Mouse (Mus musculus): ENCODE results near the gene Ggt5. TPM values are rescaled to one million over a fixed set of nuclear protein-coding genes. Genes with fewer than 3 reads are reported as not detected.

Ggt5 gene
- total RNA-seq (2021), result 1 to 10 TPM; 5.4 to 9.0 TPM

- peak; percentile 63 to 75 for DNase-seq
- intact Hi-C loops (cut with DNase I), result loop anchor here (5.0 kb wide), 3 partner anchors 183 to 363 kb away; partner anchors contain the start of genes Ddt, Gm5134 and Gstt2
Measured at GRCm38 (mm10) chr10:75589129-75589528, at the start of gene Ggt5. Gene Ggt5 (plus strand): TSS chr10:75589340.

DNA sequence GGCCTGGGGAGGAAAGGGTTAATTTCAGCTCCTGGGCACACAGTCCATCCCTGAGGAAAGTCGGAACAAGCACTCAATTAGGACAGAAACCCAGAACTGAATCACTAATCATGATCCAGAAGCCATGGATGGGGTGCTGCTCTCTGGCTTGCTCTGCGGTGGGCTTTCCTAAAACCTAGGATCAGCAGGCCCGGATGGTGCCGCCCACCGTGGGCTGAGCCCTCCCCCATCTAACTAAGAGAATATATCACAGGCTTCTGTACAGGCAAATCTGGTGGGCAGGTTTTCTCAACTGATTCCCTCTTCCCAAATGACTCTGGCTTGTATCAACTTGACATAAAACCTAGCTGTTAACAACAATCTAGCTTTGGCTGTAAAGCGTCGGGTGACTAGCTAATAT, 41.2 kb upstream of the Ggt5 start:
- no peak for DNase-seq
- intact Hi-C loops (cut with DNase I), result no loop called here

GRCm38 (mm10) chr10:75548486-75548885, 40.7 kb upstream of the Ggt5 start:
- no peak for DNase-seq
- intact Hi-C loops (cut with DNase I), result no loop called here

GRCm38 (mm10) chr10:75549886-75550285, 39.3 kb upstream of the Ggt5 start:
- intact Hi-C loops (cut with DNase I), result no loop called here

DNA sequence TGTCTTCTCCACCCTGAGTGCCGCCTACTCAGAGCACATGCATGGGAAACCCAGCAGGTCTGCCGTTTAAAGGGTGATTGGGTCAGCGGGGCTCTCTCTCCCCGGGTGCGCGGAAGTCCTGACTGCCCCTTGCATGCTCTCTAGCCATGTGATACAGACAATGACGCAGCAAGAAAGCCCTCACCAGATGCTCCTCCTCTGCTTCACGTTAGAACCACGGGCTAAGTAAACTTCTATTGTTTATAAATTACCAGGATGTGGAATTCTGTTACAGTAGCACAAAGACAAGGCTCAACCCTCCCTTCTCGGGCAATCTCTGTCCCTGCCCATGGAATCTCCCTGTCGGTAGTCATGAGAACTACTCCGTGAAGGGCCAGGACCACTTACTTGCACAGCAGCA, 38.0 kb upstream of the Ggt5 start:
- intact Hi-C loops (cut with DNase I), result no loop called here
- no peak for DNase-seq

More at GRCm38 (mm10) chr10:75549886-75550285, 39.3 kb upstream of the Ggt5 start:
- DNase-seq, result no peak

GRCm38 (mm10) chr10:75552106-75552505, 37.0 kb upstream of the Ggt5 start:
- intact Hi-C loops (cut with DNase I), result no loop called here
- DNase-seq, result no peak

GRCm38 (mm10) chr10:75552701-75553450, 36.3 kb upstream of the Ggt5 start:
- no peak for DNase-seq
- intact Hi-C loops (cut with DNase I), result no loop called here

GRCm38 (mm10) chr10:75554090-75554489, 35.0 kb upstream of the Ggt5 start:
- intact Hi-C loops (cut with DNase I), result no loop called here
- no peak for DNase-seq

DNA sequence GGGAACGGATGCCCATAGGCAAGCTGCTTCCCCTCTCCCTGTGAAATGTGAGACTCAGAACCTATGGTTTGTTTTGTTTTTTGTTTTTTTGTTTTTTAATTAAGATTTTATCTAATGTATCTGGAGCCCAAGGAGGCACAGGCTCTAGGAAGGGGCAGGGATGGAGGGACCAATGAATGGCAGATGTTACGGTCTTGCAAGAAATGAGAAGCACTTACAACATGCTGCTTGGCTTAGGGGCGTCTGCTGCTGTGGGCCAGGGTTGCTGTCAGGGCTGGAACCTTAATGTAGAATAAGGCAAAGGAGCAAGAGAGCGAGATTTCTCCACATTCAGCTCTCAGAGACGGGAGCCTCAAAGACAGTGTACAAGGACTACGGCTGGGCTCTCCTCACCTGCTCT, 33.6 kb upstream of the Ggt5 start:
- intact Hi-C loops (cut with DNase I), result no loop called here

DNA sequence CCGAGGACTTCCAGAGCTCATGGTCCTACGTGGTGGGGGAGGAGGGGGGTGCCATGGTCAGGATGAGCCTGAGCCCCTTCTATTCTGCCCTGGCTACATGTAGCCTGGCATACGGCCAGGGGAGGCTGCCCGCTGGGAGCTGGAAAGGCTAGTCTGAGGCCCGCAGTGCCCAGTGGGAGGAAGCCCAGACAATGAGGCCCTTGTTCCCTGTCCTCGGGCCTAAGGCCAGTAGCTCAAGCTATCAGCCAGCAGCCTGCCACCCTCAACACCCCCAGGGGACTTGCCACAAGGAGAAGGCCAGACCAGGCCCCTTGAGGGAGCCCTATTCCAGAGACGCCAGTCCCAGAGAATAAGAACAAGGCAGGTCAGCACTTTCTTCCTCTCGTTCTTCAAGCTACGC, 33.1 kb upstream of the Ggt5 start:
- intact Hi-C loops (cut with DNase I), result no loop called here
- no peak for DNase-seq

More for the DNA sequence above, 33.6 kb upstream of the Ggt5 start:
- DNase-seq, result no peak

DNA sequence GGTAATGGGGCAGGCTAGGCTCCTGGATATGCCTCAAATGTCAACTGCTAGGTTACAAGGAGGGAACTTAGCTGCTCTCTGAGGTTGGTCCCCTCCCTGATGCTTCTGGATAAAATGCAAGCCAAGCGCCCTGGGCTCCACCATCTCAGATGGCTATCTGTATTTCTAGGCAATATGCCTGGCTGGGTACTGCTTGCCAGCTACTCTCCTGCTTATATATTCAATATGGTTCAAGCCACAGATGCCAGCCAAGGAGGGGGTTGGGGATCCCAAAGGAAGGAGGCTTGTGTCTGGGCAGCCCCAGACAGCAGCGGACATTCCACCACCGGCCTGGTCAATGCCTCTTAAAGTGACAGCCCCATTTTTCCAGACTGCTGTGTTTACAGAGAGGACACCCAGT, 30.6 kb upstream of the Ggt5 start:
- no peak for DNase-seq
- intact Hi-C loops (cut with DNase I), result no loop called here

- no peak for DNase-seq
- intact Hi-C loops (cut with DNase I), result no loop called here
Measured at GRCm38 (mm10) chr10:75559041-75559675, 30.0 kb upstream of the Ggt5 start.

GRCm38 (mm10) chr10:75559676-75560548, 29.2 kb upstream of the Ggt5 start, which contains the start of gene Lrrc75b:
Gene Lrrc75b (minus strand): TSS chr10:75560330.
- DNase-seq, result peak; percentile 49 to 56
- intact Hi-C loops (cut with DNase I), result no loop called here

DNA sequence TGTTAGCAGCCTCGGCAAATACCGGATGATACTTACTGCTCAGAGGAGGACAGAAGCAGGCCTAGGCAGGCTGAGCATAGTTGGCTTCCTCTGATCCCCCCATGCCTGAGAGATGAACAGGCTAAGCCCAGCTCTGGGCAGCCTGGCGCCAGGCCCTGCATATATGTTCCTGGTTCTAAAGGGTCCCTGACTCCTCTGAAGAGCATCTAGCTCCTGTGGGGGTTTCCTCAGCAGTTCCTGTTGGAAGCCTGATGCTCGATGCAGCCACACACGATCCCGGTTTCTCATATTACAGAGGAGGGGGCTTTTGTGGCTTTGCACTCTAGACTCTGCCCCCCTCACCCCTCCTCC, 28.6 kb upstream of the Ggt5 start:
- intact Hi-C loops (cut with DNase I), result no loop called here
- no peak for DNase-seq

- DNase-seq, result no peak
- intact Hi-C loops (cut with DNase I), result no loop called here
Measured at GRCm38 (mm10) chr10:75561071-75561654, 28.0 kb upstream of the Ggt5 start, which contains the start of gene Ggt1. Gene Ggt1 (plus strand): TSS chr10:75561604.

- intact Hi-C loops (cut with DNase I), result no loop called here
- no peak for DNase-seq
Measured at GRCm38 (mm10) chr10:75562596-75562995, 26.5 kb upstream of the Ggt5 start.

DNA sequence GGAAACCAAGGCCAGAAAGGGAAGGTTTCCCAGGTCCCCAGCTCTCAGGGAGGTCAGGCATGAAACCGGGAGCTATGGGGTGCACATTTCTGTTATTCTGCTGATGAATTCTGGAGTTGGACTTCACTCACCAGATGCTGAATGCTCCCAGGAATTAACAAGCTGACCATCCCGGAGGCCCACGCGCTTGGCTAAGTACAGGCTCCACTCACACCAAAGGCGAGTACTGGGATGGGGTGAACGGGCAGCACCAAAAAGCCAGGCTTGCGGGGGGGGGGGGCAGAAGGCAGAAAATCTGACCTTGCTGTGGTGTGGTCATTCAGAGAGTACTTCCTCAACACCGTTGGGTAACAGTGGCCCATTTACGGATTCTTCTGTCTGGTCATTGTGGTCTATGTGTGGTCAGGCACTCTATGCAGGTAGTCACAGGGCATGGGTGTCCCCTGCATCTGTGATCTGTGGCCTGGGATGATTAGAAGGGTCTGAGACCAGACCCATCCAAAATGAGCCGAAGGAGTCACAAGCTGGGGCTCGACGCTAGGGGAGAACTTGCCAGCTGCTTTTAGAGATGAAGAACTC, 24.4 kb upstream of the Ggt5 start:
- no peak for DNase-seq
- intact Hi-C loops (cut with DNase I), result no loop called here

DNA sequence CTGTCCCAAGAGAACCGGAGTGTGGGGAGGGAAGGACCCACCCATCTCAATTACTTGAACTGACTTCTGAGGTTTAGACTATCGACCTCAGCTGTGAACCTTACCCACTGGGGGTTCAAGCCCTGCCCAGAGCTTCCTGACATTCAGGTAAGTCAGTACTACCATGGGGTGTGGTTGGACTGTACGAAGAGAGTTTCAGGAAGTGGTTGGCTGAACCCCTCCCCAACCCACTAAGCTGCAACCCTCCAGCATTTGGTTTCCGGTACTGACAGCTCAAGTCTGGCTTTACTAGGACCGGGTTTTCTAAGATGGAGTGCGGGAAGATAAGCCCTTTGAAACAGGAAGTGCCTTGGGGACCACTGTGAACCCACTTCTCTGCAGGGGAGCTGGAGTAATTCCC, 23.7 kb upstream of the Ggt5 start:
- intact Hi-C loops (cut with DNase I), result no loop called here
- DNase-seq, result no peak

- intact Hi-C loops (cut with DNase I), result no loop called here
Measured at GRCm38 (mm10) chr10:75565906-75566305, 23.2 kb upstream of the Ggt5 start.

GRCm38 (mm10) chr10:75566321-75566720, 22.8 kb upstream of the Ggt5 start:
- no peak for DNase-seq
- intact Hi-C loops (cut with DNase I), result no loop called here

More at GRCm38 (mm10) chr10:75565906-75566305, 23.2 kb upstream of the Ggt5 start:
- no peak for DNase-seq
